Mouse (Mus musculus): ENCODE results near the gene Slc11a1.
A peak's percentile ranks its signal among the peaks of the same experiment; 100 is the strongest.

Gene Slc11a1

GRCm38 (mm10) chr1:74353453-74354229, 21.4 kb upstream of the Slc11a1 start:
- DNase-seq (ENCODE audit: low spot score in 2 of 2) = no peak

GRCm38 (mm10) chr1:74357531-74357930, 17.5 kb upstream of the Slc11a1 start:
- DNase-seq (ENCODE audit: low spot score in 2 of 2) = no peak

- DNase-seq (ENCODE audit: low spot score in 2 of 2) = no peak
Observed at GRCm38 (mm10) chr1:74359952-74360517, 15.0 kb upstream of the Slc11a1 start.

GRCm38 (mm10) chr1:74361812-74362211, 13.2 kb upstream of the Slc11a1 start, which contains the start of gene Catip:
Catip (plus strand) TSS chr1:74362108.
- peak in 1 of 2 experiments; percentile 40 for DNase-seq (ENCODE audit: low spot score in 2 of 2)

GRCm38 (mm10) chr1:74362325-74363229, 12.4 kb upstream of the Slc11a1 start:
- DNase-seq (ENCODE audit: low spot score in 2 of 2) = no peak

GRCm38 (mm10) chr1:74363437-74363836, 11.6 kb upstream of the Slc11a1 start:
- DNase-seq (ENCODE audit: low spot score in 2 of 2) = no peak

- no peak for DNase-seq (ENCODE audit: low spot score in 2 of 2)
Observed at GRCm38 (mm10) chr1:74364270-74364669, 10.7 kb upstream of the Slc11a1 start.

- DNase-seq (ENCODE audit: low spot score in 2 of 2) = peak in 1 of 2 experiments; percentile 32
Observed at GRCm38 (mm10) chr1:74367886-74368645, 6.9 kb upstream of the Slc11a1 start.

GRCm38 (mm10) chr1:74370040-74370439, 5.0 kb upstream of the Slc11a1 start:
- DNase-seq (ENCODE audit: low spot score in 2 of 2) = no peak

- no peak for DNase-seq (ENCODE audit: low spot score in 2 of 2)
Observed at GRCm38 (mm10) chr1:74373372-74373771, 1.6 kb upstream of the Slc11a1 start.

GRCm38 (mm10) chr1:74375561-74375960, 566 bp downstream of the Slc11a1 start:
- DNase-seq (ENCODE audit: low spot score in 2 of 2) = no peak

GRCm38 (mm10) chr1:74376396-74376795, 1.4 kb downstream of the Slc11a1 start:
- no peak for DNase-seq (ENCODE audit: low spot score in 2 of 2)

GRCm38 (mm10) chr1:74379058-74379504, 4.1 kb downstream of the Slc11a1 start:
- DNase-seq (ENCODE audit: low spot score in 2 of 2) = no peak

GRCm38 (mm10) chr1:74380484-74380883, 5.5 kb downstream of the Slc11a1 start:
- no peak for DNase-seq (ENCODE audit: low spot score in 2 of 2)

- DNase-seq (ENCODE audit: low spot score in 2 of 2) = no peak
Observed at GRCm38 (mm10) chr1:74381588-74382021, 6.6 kb downstream of the Slc11a1 start.

- DNase-seq (ENCODE audit: low spot score in 2 of 2) = no peak
Observed at GRCm38 (mm10) chr1:74383385-74383784, 8.4 kb downstream of the Slc11a1 start.

GRCm38 (mm10) chr1:74384525-74384924, 9.5 kb downstream of the Slc11a1 start:
- no peak for DNase-seq (ENCODE audit: low spot score in 2 of 2)

GRCm38 (mm10) chr1:74385064-74385463, 10.1 kb downstream of the Slc11a1 start:
- DNase-seq (ENCODE audit: low spot score in 2 of 2) = no peak

GRCm38 (mm10) chr1:74385531-74385930, 10.5 kb downstream of the Slc11a1 start:
- DNase-seq (ENCODE audit: low spot score in 2 of 2) = no peak

GRCm38 (mm10) chr1:74386363-74386713, 11.3 kb downstream of the Slc11a1 start:
- DNase-seq (ENCODE audit: low spot score in 2 of 2) = no peak

GRCm38 (mm10) chr1:74386714-74387385, 11.9 kb downstream of the Slc11a1 start:
- DNase-seq (ENCODE audit: low spot score in 2 of 2) = peak; percentile 91 to 95
